Mouse (Mus musculus) naive thymus-derived CD4-positive, alpha-beta T cell, adult 2 months (primary cell): ENCODE measurements at regions not wholly inside any gene's neighbourhood (a gene's known extent, or its start where the extent isn't known, plus 50 kb on each side); places are given as distances from the start of the nearest gene placed in this dataset.
A peak's percentile ranks its signal among the peaks of the same experiment; 100 is the strongest.

Source experiments
- DNase-seq: peaks from one replicate; pipeline ENCODE4 v3.0.0-alpha.2; 2011; ENCODE audit warnings: low read depth

DNA sequence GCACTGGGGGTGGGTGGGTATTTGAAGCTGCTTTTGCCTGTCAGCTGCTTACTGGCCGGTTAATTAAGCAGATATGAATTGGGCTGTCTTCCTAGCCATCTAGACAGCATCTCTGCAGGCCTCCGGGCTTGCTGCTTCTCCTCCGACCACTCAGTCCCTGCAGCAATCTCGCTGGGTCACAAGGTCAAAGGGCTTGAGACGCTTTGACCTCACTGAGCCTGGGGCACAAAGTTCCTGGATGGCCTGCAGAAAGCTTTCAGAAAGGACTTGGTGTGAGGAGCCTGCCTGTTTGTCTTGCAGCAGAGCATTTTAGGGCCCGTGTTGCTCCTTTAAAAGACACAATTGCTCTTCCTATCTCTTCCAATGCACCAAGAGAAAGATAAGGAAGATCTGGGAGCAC, 83.7 kb upstream of the Ppp2r5a start:
- no peak for DNase-seq

DNA sequence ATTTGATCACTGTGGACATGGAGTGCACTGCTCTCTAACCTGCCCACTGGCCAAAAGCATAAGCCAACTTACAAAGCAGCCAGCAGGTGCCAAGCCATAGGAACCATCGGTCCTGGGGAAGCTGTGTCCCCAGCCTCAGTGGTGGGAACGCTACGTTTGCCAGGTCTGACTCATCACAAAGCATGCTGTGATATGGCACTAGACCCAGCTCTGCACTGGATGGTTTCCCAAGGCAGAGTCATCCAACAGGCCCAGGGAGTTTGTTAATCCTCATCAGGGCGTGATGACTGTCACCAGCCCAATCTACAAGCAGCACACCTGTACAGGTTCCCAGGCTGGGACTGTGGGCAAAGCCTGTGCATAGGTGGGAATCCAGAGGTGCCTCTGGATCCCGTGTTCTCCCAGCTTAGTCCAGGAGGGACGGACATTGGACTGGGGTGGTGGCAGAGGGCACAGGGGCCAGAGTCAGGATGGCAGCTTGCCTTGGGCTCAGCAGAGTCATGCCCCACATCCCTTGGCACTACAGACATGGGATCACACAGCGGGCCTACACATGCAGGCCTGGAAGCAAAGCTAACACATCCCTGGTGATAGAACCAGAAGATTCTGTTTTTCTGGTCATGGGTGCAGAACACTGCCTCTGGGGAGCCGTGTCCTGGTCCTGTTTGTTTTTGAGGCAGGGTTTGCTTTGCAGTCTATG, 81.8 kb upstream of the Ppp2r5a start:
- no peak for DNase-seq

GRCm38 (mm10) chr1:191479906-191480379, 76.9 kb upstream of the Ppp2r5a start:
- peak; percentile 55 for DNase-seq

- DNase-seq, result no peak
These were observed 69.5 kb upstream of the Ppp2r5a start for GRCm38 (mm10) chr1:191472551-191472950.

DNA sequence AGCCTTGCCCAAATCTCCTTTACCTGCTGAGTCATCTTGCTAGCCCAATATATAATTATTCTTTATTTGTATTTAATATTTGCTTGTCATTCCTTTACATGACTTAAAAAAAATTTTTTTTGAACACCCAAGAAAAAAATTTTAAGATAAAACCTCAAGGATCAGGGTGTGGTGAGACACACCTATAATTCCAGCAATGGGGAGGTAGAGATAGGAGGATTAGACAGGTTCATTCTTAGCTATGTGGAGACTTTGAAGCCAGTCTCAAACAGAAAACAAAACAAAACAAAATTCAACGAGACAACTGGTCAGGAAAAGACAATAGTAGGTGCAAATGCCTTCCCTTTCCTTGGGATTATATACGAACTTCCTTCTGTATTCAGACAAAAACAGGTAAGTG, 68.4 kb upstream of the Ppp2r5a start:
- DNase-seq, result no peak

GRCm38 (mm10) chr1:191470190-191470985, 67.3 kb upstream of the Ppp2r5a start:
- no peak for DNase-seq

GRCm38 (mm10) chr1:191468837-191469529, 65.9 kb upstream of the Ppp2r5a start:
- no peak for DNase-seq

- DNase-seq, result no peak
These were observed 63.2 kb upstream of the Ppp2r5a start for GRCm38 (mm10) chr1:191466261-191466660.

GRCm38 (mm10) chr1:191465723-191466122, 62.7 kb upstream of the Ppp2r5a start:
- DNase-seq, result no peak

DNA sequence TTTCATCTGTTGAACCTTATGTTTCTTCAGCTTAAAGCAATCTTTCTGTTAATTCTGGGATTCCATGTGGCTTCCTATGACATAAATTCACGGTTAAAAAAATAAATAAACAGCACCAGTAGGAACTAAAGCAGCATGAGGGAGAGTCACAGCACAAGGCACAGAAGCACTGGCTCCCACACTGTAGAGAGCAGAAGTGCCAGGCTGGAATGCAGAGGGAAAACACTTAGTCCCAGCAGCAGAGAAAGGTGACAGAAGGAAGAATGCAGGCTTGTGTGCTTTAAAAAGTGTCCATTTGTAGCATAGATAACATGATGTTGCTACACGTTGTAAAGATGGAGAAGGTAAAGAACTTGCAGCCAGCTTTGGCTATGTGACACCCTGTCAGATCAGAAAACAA, 62.1 kb upstream of the Ppp2r5a start:
- no peak for DNase-seq

DNA sequence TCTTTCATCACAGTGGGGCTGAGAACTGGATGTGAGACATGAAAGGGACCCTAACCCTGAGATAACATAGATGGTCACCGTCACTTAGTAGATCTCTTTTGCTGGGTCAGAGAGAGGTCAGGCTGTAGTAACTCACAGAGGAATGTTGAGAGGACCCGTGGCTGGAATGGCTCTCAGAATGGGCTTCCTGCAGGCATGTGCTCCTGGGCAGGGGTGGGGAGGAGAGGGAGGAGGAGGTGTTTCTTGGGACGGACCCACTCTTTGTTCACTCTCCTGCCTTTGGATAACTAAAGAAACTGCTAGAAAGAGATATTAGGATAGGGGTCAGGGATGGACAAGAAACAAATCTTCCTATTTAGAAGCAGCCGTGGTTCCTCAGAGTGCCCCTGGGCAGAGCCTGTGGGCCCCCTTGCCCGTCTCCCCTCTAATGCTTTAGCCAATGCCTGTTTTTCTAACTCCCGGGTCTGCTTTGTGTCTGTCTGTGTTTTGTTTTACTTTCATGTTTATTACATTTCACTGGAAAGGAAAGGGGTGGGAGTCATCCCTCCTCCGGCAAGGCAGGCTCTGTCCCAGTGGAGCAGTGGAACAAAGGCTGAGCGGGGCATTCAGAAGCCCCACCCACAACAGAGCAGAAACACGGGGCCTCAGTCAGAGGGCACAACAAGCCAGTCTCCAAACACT, 58.9 kb upstream of the Ppp2r5a start:
- no peak for DNase-seq

DNA sequence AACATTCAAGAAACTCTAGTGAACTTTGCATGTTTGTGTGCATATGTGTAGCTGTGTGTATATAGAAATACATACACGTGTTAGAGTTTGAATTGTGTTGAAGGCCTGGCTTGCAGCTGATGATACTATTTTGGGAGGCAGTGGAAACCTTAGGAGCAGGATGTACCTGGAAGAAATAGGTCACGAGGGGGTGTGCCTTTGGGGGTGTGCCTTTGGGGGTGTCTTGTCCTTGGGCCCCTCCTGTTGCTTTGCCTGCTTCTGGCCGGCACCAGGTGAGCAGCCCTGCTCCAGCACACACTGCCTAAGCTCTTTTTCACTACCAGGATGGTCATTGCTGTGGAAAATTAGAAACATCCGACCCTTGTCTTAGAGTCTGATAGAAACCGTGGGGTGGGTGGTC, 56.0 kb upstream of the Ppp2r5a start:
- DNase-seq, result no peak

GRCm38 (mm10) chr1:191458292-191458691, 55.2 kb upstream of the Ppp2r5a start:
- DNase-seq, result no peak

- DNase-seq, result no peak
These were observed 54.0 kb upstream of the Ppp2r5a start for GRCm38 (mm10) chr1:191457103-191457502.

DNA sequence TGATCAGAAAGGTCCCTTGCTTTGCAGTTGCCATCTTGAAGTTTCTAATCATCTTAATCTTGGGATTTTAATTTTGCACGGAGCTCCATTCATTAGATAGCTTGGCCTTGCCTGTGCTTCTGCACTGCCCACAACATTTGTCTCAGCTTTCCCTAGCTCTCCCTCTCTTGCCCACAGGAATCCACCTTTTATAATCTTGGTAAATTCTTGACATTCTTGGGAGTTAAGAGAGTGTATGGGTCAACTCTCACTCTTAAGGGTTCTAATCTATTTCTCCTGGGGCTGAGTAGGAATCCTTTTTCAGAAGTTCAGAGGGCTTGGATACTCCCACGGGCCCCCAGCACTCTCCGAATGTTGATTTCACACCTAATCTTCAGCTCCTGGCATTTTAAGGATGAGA, 51.5 kb upstream of the Ppp2r5a start:
- DNase-seq, result no peak

GRCm38 (mm10) chr1:191453589-191453988, 50.5 kb upstream of the Ppp2r5a start:
- no peak for DNase-seq
